Mouse (Mus musculus): ENCODE data around the gene Rpl11.
"Not testable (repeated sequence)": the region's sequence is repeated elsewhere in the genome, so short reads cannot be mapped to it uniquely, and the experiment has no call there.

Rpl11 gene

DNA sequence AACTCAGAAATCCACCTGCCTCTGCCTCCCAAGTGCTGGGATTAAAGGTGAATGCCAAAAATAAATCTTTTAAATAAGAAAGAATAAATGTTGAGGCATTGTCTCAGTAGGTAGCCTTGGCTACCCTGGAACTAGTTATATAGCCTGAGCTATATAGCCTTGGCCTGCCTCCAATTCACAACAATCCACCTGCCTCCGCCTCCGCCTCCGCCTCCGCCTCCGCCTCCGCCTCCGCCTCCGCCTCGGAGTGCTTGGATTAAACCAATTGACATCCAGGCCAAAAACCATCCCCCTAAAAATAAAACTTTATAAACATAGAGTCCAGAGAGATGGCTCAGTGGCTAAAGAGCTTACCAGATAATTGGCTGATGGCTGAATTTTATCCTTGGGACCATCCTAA is 30.3 kb downstream of the Rpl11 start:
- DNase-seq, result peak; percentile 18 to 50

DNA sequence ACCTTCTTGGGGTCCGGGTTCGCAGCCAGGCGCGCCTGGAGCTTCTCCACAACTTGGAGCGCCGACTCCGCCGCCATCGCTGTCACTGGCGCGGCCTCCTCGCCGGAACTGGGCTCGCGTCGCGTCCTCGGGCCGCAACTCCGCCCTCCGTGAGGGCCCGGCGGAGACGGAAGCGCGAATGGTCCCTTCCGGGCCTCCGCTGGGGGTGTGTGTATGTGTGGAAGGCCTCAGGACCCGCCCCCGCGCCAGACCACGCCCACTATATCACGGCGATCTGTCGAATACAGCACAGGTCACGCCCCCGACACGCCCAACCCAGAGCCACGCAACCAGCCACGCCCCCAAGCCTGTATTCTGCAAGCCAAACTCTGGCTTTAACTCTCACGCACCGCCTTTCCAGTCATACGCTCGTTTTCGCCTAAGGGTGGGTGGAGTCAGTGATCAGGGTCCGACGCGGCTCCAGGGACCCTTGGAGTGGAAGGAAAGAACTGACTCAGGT is 31.6 kb downstream of the Rpl11 start, which contains the start of gene Eloa:
Gene Eloa, minus strand, starts transcription at position 215 of the 499 bp plus-strand sequence.
- DNase-seq, result peak; percentile 98 to 99

DNA sequence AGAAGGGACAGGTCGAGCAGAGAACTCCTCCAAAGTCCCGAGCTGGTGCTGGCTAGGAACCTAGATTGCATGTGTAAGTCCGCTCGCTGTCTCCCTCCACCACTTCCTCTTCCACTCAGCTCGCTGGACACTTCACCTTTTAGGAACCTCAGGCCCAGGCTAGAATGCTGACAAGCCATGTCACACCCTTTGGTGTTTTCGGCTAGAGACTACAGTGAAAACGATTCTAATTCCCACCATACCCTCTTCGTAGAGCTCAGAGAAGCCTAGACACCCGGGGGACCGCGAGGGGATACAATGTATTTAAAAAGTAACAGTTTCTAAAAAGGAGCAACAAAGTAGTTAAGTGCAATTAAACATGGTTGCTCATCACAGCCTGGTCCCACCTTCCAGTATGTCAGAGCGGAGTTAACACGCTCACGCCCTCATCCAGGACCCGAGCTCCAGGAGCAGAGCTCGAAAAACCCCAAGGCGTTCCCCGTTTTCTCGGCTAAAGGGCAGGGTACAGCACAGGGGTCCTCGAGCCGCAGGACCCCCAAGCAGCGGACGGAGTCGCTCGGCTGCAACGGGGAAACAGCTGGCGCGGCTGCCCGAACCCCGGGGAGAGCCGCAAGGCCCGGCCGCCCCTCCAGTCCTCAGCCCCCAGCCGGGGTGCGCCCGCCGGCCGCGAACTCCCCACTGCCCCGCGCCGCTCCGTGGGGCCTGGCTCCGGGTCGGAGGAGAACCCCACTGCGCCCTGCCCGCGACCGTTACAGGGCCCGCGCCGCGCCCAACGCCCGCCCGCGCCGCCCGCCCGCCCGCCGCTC is 32.3 kb downstream of the Rpl11 start:
- DNase-seq, result peak in 1 of 2 experiments; percentile 9

DNA sequence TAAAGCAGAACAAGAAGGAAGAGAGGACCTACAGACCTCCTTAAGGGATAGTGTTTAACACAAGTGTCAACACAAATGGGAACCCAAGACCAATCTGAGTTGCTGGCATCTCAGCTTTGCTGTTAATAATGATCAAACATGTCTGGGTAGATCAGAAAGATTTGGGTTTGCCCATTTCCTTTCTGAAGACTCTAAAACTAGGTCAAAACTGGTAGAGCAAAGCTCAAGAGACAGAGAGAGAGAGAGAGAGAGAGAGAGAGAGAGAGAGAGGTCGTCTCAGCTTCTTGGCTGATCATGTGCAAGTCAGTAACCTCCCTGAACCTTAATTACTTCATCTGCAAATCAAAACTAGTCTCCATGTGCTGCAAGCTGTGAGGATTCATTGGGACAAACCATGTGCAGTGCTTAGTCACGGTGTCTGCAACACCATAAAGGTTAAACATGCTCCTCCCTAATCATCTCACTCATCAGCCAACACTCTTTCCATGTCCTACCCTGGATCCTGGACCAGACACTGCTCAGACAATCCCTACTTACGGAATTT is 37.1 kb downstream of the Rpl11 start:
- DNase-seq, result no peak

DNA sequence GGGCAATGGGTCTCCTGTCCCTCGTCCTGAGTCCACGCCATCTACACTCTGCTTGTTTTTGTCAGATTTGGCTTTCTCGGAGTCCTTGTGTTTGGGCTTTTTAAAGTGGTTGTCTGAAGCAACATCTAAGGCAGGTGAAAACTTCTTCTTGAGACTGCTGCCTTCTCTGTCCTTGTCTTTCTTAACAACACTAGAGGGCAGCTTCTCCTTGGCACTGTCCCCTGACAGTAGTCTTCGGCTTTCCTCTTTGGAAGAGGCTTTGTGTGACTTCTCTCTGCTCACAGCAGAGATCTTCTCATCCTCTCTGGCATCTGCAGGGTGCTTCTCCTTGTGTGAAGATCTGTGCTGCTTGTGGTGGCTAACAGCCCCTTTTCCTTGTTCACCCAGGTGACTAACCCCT is 42.6 kb downstream of the Rpl11 start:
- no peak for DNase-seq

DNA sequence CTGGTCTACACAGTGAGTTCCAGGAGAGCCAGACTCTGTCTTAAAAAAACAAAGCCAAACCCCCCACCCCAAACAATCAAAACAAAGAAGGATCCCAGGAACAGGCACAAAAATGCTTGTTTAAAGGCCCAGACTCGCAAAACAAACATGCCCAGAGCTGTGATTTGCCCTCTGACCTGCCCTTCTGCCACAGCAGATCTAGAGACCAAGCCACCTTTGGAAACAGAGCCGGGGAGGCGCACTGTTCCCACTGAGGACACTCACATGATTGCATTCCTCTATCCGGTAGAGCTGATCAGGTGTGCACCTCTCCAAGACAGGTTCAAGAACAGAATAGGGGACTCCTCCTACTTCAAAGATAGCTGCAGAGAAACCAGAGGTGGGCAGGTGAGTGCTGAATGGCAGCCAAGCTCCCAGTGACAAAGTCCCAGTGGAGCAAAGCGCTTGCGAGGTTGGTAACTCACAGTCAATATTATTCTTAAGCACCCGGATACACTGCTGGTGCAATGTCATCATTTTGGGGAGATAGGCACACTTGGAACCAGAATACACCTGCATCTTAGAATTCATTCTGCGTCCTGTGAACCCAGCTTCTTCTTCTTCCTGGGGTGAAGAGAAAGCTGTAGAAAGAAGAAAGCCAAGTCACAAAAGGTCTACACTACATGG is 44.3 kb downstream of the Rpl11 start:
- no peak for DNase-seq

DNA sequence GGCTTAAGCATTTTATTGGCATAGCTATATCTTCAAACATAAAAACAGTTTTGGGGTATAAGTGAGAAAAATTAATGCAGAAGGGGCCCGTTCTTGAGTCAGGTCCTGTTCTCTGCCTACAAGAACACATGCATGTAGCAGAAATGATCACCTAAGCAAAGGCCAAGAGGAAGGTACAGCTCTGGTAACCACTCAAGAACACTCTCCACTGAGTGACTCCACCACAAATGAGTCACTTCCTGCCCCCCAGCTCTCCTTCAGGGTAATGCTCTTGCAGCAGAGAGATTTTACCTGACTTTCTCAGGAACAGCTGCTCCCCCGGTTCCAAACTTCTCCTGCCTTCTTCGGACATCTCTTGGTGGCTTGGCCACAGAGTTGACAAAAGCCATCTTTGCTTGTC is 46.4 kb downstream of the Rpl11 start:
- DNase-seq, result no peak

DNA sequence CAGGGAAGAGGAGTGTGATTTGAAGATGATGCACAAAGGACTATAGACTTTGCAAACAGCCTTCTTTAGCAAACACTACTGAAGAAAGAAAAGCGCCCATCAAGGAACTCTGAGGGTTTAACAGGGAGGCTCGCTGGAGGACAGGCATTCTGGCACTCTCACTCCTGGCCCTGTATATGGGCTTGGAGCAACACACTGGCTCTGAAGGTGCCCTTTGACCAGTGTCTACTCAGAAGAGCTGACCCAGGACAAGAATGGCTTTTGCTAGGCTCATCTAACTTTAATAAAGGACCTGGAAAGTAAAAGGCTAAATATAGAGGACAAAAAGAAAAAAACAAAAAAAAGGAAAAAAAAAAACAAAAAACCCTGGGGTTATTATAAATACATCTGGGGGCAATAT is 48.3 kb downstream of the Rpl11 start:
- no peak for DNase-seq

DNA sequence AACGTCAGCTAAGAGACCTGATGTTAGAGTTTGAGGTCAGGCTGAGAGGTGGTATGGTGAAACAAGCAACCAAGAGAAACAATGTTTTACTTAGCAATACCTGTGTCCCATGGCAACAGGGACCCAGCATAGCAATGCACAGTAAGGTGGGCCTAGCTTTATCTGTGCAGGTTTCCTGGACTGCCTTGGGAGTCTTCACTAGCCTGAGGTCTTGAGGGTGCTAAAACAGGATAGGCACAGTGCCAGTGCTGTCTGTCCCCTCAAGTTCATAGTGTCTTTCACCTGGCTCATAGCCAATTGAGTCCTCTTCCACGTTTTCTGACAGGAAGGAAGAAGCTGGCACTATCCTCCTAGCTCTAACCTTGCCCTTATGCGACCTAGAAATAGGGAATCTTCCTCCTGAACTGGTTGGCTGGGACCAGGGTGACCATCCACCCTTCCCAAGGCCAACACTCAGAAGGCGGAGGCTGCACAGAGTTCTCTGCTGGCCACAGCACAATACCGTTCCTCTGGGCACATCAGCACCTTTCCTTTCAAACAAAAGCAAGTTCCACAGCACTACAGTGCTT is 49.0 kb downstream of the Rpl11 start:
- no peak for DNase-seq

DNA sequence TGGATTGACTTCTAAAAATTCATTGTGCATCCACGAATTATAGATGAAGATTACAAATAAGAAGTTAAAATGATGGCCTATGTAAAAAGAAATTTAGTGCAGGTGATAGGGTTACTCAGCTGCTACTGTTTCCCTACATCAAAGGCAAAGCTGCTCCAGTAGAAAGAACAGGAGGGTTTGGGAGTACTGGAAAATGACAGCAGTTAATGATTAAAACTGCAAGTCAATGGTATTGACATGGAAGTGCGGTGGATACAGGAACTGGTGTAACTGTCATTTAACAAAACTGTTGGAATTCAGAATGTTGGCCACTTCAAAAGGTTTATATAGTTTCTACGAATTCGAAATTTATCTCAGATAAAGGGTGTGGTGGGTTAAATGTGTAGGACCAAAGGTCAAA is 58.1 kb downstream of the Rpl11 start:
- no peak for DNase-seq

DNA sequence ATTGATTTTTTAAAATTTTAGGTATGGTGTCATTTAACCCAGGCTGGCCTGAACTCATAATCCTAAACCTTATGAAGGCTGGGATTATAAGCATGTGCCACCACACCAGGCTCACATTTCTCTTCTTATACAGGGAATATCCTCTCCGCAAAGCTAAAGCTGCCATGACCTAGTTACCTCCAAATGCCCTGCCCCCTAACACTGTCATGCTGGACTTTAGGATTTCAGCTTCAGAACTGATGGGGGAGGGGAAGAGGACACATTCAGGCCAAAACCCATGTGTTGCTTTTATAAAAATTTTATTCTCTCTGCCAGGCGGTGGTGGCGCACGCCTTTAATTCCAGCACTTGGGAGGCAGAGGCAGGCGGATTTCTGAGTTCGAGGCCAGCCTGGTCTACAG is 59.3 kb downstream of the Rpl11 start:
- DNase-seq, result no peak

DNA sequence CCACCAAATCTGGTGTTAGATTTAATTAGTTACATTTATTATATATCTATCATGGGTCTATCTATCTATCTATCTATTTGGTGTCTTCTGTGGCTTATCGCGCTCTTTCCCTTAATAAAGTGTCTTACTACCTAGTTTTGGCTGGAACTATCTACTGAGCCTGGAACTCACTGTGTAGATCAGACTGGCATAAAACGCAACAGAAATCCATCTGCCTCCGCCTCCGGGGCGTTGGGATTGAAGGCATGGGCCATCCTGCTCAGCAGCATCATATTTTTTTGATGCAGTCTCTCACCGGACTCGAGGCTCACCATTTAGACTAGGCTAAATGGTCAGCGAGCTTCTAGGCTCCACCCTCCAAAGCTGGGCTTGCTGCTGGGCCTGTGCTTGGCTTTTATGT is 65.5 kb downstream of the Rpl11 start:
- DNase-seq, result peak; percentile 22 to 35

DNA sequence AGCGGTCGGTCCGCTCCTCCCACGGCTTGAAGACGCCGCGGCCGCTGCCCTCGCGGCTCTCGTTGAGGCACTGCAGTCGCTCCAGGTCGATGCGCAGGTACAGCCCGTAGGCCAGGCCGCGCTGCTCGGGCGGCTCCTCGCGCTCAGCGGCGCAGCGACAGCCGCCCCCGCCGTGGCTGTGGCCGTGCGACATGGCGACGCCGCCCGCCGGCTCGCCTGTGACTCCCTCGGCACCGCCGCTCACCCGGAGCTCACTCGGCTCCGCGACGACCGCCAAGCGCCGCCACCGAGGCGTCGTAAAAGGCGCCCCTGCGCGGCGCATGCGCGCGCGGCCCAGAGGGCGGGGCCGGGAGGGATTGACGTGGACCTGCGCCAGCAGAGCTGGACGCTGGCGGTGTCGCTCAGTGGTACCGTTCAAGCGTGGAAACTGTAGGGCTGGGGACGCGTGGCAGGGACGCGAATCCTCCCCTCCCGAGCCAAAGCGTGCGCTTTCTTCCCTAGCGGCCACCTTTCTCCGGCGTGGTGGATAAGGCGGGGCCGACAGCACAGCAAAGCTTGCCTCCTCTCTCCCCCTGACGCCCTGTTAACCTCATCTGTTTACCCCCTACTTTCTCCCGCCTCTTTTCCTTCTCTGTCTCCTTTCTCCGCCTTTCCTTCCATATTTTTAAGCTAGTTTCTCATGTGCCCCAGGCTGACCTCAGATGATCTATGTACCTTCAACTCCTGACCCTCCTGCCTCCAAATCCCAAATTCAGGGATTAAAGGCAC is 66.1 kb downstream of the Rpl11 start, which contains the start of gene Pithd1:
Gene Pithd1, minus strand, starts transcription at position 322 of the 768 bp plus-strand sequence.
- DNase-seq, result peak; percentile 96

DNA sequence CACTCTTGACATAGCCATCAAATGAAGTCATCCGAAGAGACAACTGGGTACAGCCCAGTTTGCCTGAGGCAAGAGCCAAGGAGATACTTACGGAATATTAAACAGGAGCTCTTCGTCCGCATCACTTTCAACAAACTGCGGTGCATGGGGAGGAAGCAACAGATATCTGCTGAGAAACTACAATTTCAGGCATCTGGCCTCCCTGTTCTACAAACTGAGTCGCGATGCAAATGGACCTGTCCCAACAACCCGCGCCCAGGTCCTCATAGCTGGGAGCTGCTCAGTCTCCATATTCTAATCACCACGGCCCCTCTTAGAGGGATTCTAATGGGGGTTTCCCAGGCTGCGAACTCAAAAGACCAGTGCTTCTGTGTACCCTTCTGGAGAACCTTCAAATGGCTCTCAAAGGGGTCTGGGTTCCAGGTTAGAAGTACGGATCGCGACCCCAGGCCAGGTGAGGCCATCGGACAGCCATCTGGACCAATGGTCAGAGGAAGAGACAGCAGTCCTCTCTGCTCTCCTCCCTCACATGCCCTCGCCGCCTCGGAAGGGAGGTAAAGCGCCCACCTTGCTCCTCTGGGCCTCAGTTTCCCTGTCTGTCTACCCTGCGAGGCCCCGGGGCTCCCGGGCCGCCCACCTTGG is 66.8 kb downstream of the Rpl11 start:
- DNase-seq, result no peak

DNA sequence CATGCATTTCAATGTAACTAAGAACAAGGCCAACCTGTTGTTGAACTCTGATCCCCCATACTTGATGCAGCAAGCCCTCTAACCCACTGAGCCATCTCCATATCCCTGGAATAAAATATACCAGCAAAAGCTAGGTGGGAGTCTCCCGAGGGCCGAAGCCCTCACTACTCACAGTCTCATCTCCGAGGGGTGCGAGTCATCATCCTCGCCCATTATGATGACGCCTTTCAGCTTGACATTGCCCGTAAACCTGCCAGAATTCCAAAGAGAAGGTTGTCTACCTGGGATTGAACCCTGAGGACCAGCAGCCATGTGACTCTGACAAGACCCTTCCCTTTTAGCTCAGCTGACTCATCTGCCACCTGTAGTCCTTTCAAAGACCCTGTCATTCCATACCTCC is 67.5 kb downstream of the Rpl11 start:
- no peak for DNase-seq

DNA sequence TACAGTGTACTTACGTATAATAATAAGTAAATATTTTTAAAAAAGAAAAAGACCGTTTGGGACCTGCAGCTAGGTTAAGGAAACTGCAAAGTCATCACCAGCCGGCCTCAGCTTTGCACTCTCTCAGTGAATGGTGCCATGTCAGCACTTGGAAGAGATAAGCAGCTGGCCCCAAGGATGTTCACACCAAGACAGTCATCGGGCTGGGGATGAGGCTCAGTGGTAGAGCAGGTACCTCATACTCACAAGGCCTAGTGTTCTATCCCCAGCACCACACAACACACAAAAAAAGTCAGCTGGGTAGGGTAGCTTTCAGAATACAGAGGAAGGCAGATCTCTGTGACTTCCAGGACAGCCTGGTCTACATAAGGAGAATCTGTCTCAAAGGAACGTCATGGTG is 68.0 kb downstream of the Rpl11 start:
- no peak for DNase-seq

DNA sequence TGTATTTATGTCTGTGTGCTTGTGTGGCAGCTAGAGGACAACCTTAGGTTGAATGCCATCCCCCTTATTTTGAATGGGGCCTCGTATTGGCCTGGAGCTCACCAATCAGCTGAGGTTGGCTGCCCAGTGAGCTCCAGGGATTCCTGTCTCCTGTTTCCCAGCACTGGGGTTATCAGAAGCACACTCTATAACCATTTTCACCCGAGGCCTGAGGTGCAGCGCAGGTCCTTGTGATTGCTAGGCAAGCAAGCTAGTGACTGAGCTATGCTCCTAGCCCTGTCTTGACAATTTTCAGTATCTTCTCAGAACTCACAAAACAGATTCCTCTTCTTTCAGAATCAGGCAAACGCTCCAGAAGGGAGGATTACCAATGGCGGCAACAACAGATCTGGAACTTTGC is 68.7 kb downstream of the Rpl11 start:
- no peak for DNase-seq

DNA sequence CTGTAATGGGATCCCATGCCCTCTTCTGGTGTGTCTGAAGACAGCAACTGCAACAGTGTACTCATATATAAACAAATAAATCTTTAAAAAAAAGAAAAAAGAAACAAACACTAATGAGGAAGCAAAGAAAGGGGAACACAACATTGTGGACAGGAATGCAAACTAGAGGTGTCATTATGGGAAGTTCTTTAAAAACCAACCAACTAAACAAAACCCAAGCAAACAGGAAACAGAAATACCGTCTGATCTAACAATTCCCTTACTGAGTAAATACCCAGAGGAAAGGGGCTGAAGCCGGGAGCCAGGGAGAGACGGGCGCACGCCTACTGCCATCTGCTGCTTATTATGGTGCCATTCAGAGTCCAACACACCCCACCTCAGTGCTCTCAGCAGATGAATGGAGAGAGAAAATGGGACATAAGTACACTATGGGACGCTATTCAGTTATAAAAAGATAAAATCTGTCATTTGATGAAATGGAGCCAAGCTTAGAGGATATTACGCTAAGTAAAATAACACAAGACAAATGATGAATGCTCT is 71.6 kb downstream of the Rpl11 start:
- peak; percentile 59 to 72 for DNase-seq

DNA sequence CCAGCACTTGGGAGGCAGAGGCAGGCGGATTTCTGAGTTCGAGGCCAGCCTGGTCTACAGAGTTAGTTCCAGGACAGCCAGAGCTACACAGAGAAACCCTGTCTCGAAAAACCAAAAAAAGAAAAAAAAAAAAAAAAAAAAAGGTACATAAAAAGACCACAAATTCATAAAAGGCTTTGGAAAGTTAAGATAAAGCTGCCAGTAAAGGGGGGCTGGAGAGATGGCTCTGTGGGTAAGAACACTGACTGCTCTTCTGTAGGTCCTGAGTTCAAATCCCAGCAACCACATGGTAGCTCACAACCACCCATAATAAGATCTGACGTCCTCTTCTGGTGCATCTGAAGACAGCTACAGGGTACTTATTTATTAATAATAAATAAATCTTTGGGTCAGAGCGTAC is 73.0 kb downstream of the Rpl11 start:
- DNase-seq, result not testable (repeated sequence)
